Mouse (Mus musculus): Measurements from ENCODE around the gene Ercc1.

Gene Ercc1

GRCm38 (mm10) chr7:19341250-19341649, 3.3 kb upstream of the Ercc1 start:
- no peak for TF ChIP-seq GATA4 (IDR thresholded peaks at IDR 0.05; ENCODE audit: insufficient replicate concordance, low read length)

GRCm38 (mm10) chr7:19341761-19342409, 2.7 kb upstream of the Ercc1 start:
- TF ChIP-seq GATA4 (IDR thresholded peaks at IDR 0.05; ENCODE audit: insufficient replicate concordance, low read length), result no peak

- no peak for TF ChIP-seq GATA4 (IDR thresholded peaks at IDR 0.05; ENCODE audit: insufficient replicate concordance, low read length)
These were observed 2.0 kb upstream of the Ercc1 start for GRCm38 (mm10) chr7:19342481-19343027.

- no peak for TF ChIP-seq GATA4 (IDR thresholded peaks at IDR 0.05; ENCODE audit: insufficient replicate concordance, low read length)
These were observed 1.3 kb upstream of the Ercc1 start for GRCm38 (mm10) chr7:19343210-19343808.

- no peak for TF ChIP-seq GATA4 (IDR thresholded peaks at IDR 0.05; ENCODE audit: insufficient replicate concordance, low read length)
These were observed 427 bp downstream of the Ercc1 start for GRCm38 (mm10) chr7:19344938-19345471.

GRCm38 (mm10) chr7:19349188-19349915, 4.8 kb downstream of the Ercc1 start:
- TF ChIP-seq GATA4 (IDR thresholded peaks at IDR 0.05; ENCODE audit: insufficient replicate concordance, low read length), result no peak

GRCm38 (mm10) chr7:19350221-19350620, 5.6 kb downstream of the Ercc1 start:
- TF ChIP-seq GATA4 (IDR thresholded peaks at IDR 0.05; ENCODE audit: insufficient replicate concordance, low read length), result no peak

GRCm38 (mm10) chr7:19354991-19355390, 10.4 kb downstream of the Ercc1 start:
- TF ChIP-seq GATA4 (IDR thresholded peaks at IDR 0.05; ENCODE audit: insufficient replicate concordance, low read length), result no peak

GRCm38 (mm10) chr7:19356311-19356710, 11.7 kb downstream of the Ercc1 start:
- TF ChIP-seq GATA4 (IDR thresholded peaks at IDR 0.05; ENCODE audit: insufficient replicate concordance, low read length), result no peak

- TF ChIP-seq GATA4 (IDR thresholded peaks at IDR 0.05; ENCODE audit: insufficient replicate concordance, low read length), result no peak
These were observed 13.1 kb downstream of the Ercc1 start for GRCm38 (mm10) chr7:19357381-19358375.

- TF ChIP-seq GATA4 (IDR thresholded peaks at IDR 0.05; ENCODE audit: insufficient replicate concordance, low read length), result no peak
These were observed 14.1 kb downstream of the Ercc1 start for GRCm38 (mm10) chr7:19358634-19359033.

- TF ChIP-seq GATA4 (IDR thresholded peaks at IDR 0.05; ENCODE audit: insufficient replicate concordance, low read length), result no peak
These were observed 14.8 kb downstream of the Ercc1 start, which contains the start of the genes Cd3eap and Ppp1r13l for GRCm38 (mm10) chr7:19359299-19359891. TSS of gene Cd3eap (minus strand) at chr7:19359483. TSS of gene Ppp1r13l (plus strand) at chr7:19359749.

- no peak for TF ChIP-seq GATA4 (IDR thresholded peaks at IDR 0.05; ENCODE audit: insufficient replicate concordance, low read length)
These were observed 15.5 kb downstream of the Ercc1 start for GRCm38 (mm10) chr7:19359892-19360641.
